Mouse (Mus musculus): ENCODE results near the gene Pde10a. TPM values are rescaled to one million over a fixed set of nuclear protein-coding genes. Genes with fewer than 3 reads are reported as not detected.

The Pde10a gene
- polyA plus RNA-seq, 1 experiment = not detected

DNA sequence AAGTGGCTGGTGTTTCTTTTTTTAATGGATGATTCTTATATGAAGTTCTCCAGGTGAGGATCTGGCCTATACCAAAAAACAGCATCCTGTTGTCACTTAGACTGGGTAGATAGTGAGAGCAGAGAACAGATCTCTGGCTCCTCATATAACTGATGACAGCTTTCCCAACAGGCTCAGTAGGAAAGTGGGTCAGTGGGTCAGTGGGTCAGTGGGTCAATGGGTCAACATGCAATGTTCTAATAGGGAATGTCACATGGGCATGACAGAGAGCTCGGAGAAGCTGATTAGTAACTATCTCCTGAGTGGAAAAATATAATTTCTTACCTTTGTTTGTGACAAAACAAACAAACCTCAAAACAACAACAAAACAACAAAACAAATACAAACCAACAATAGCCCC lies 470.2 kb downstream of the Pde10a start:
- H3K27ac ChIP-seq (ENCODE audit: insufficient read depth, low read depth, low read length) = no peak overlapping the region
- TF ChIP-seq CTCF (IDR thresholded peaks at IDR 0.05; ENCODE audit: low read depth, low read length) = no peak
- no peak for TF ChIP-seq POLR2A (IDR thresholded peaks at IDR 0.05; ENCODE audit: borderline replicate concordance, low read depth, low read length)
- peaks cover 5% of the 10 kb centered on the region for H3K4me1 ChIP-seq (ENCODE audit: control insufficient read depth, insufficient read depth, low read length)
- no peak overlapping the region for H3K4me3 ChIP-seq (ENCODE audit: insufficient read depth, low read length)

DNA sequence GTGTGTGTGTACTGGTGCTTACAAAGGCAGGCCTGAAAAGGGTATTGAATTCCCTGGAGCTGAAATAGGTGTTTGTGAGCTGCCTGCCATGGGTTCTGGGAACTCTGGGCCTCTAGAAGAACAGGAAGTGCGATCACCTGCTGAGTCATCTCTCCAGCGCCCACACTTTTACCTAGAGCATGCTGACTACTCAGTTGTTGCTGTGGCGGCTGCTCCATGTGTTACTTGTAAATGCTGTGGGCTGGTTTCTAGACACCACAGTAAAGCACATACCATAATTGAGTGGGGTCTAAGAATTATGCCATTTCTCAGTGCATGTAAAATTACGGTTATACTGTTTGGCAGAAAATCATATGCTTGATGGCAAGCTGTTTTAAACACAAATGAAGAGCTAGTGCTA lies 477.3 kb downstream of the Pde10a start:
- Histone ChIP-seq H3K27ac (ENCODE audit: insufficient read depth, low read depth, low read length) (no peak overlapping the region), H3K4me3 (ENCODE audit: insufficient read depth, low read length) (no peak overlapping the region), H3K4me1 (ENCODE audit: control insufficient read depth, insufficient read depth, low read length) (peaks cover 4% of the 10 kb centered on the region)
- no peak for TF ChIP-seq POLR2A (IDR thresholded peaks at IDR 0.05; ENCODE audit: borderline replicate concordance, low read depth, low read length)
- no peak for TF ChIP-seq CTCF (IDR thresholded peaks at IDR 0.05; ENCODE audit: low read depth, low read length)

DNA sequence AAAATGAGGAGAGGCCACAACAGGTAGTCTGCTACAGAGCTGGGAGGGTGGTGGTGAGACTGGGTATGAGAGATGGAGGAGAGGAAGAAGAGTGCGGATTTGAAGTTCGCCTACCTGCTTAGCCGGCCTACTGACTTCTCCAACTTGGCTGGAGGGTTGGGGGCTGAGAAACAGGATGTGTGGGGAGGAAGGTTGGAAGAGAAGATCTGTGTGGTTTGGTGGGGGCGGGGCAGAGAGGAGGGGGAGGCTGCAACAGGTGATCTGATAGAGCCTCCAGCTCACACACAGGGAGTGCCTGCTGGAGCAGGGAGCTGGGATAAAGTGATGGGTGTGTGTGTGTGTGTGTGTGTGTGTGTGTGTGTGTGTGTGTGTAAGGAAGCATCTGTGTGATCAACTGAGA lies 479.3 kb downstream of the Pde10a start:
- TF ChIP-seq CTCF (IDR thresholded peaks at IDR 0.05; ENCODE audit: low read depth, low read length) = no peak
- TF ChIP-seq POLR2A (IDR thresholded peaks at IDR 0.05; ENCODE audit: borderline replicate concordance, low read depth, low read length) = no peak
- Histone ChIP-seq H3K4me3 (ENCODE audit: insufficient read depth, low read length) (no peak overlapping the region), H3K27ac (ENCODE audit: insufficient read depth, low read depth, low read length) (no peak overlapping the region), H3K4me1 (ENCODE audit: control insufficient read depth, insufficient read depth, low read length) (peaks cover 4% of the 10 kb centered on the region)

DNA sequence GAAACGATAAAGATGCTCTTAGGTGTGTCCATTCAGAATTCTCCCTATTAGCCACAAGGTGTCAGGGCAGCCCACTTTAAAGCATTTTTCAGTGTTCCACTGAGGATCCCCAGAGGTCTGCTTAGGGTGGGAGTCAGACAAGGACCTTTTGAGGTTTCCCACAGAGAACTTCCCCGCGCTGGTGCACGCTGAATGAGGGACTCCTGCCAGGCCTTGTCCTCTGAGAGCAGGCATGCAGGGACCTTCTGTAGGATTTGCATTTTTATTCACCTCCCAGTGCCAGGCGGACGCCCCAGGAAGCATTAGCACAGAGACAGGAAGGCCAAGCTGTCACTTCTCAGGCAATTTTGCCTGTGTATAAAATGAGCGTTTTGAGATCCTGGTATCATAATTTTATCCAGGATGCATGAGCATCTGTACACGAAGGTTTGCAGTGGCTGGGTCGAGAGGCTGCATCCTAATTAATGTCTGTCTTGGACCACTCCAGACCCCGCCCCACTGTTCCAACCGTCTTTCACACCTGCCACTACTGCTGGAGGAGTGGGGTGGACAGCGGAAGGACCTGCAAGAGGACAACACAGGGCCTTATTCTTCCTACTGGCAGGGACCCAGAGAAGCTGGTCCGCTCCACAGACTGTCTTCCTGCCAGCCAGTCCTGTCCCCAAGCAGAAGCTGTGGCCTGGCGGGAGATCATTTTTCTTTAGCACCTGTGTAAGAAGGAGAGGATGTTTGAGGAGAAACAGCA lies 498.2 kb downstream of the Pde10a start:
- Histone ChIP-seq H3K27ac (ENCODE audit: insufficient read depth, low read depth, low read length) (no peak overlapping the region), H3K4me3 (ENCODE audit: insufficient read depth, low read length) (no peak overlapping the region), H3K4me1 (ENCODE audit: control insufficient read depth, insufficient read depth, low read length) (no peaks in the 10 kb centered on the region)
- TF ChIP-seq POLR2A (IDR thresholded peaks at IDR 0.05; ENCODE audit: borderline replicate concordance, low read depth, low read length) (no peak), CTCF (IDR thresholded peaks at IDR 0.05; ENCODE audit: low read depth, low read length) (no peak)

DNA sequence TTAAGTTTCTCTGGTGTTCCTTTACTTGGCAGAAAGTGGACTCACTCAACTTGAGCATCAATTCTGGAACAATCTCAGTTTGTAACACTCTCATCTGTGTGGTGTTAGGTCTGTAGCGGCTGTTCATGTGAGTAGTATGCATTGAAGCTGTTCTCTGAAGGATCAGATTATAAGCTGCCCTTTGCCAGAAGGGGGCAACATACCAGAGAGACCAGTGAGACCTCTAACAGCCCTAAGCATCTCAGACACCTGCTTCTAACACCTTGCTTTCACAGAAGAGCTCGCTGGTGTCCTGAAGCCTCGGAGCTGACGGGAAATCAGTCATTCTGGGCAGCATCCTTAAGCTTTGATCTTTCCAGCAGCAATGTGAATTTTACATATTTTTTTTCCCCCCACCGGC lies 505.0 kb downstream of the Pde10a start:
- no peak overlapping the region for H3K27ac ChIP-seq (ENCODE audit: insufficient read depth, low read depth, low read length)
- H3K4me1 ChIP-seq (ENCODE audit: control insufficient read depth, insufficient read depth, low read length) = peaks cover 2% of the 10 kb centered on the region; the same call in 1 of the 2 replicates
- TF ChIP-seq CTCF (IDR thresholded peaks at IDR 0.05; ENCODE audit: low read depth, low read length) (no peak), POLR2A (IDR thresholded peaks at IDR 0.05; ENCODE audit: borderline replicate concordance, low read depth, low read length) (no peak)
- H3K4me3 ChIP-seq (ENCODE audit: insufficient read depth, low read length) = no peak overlapping the region

DNA sequence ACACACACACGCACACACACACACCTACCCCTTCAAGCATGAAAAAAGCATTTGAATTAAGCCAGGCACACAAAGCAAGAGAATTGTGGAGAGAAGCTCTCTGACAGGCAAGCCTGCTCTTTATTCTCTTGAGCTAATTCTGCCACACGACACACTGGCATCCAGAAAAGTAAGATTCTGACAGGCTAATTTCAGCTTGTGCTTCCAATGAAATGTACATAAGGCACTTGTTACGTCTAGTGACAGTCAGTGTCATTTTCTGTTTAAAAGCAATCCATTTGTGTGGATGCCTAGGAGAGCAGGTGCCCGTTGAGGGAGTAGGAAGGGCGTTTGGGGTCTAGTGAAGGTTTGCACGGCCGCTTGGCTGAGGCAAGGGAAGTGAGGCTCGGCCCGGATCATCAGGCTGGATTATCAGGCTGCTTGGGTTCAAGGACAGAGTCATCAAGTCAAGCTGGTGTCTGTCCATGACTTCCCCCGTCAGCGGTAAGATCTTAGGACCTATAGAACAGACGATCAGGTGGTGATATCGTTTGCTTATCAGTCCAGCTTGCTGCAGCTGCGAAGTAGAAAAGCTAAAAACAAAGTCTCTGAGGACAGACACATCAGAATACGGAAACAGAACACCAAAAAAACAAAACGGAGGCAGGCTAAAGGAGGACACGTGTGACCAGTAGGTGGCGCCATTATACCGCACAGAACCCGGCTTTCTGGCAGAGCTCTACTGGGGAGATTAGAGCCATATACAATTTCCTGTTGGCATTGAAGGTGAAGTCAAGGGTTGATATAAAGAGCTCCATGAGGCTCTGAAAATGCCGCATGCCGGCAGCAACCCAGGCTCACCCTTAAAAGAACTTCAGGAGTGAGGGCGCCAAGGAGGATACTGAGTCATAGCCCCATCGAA lies 506.3 kb downstream of the Pde10a start:
- Histone ChIP-seq H3K27ac (ENCODE audit: insufficient read depth, low read depth, low read length) (no peak overlapping the region), H3K4me1 (ENCODE audit: control insufficient read depth, insufficient read depth, low read length) (peaks cover 2% of the 10 kb centered on the region; the same call in 1 of the 2 replicates), H3K4me3 (ENCODE audit: insufficient read depth, low read length) (0 out of 2 replicates have a peak overlapping the region, but pooled peaks have one; percentile 17)
- TF ChIP-seq CTCF (IDR thresholded peaks at IDR 0.05; ENCODE audit: low read depth, low read length) = peak; percentile 94
- TF ChIP-seq POLR2A (IDR thresholded peaks at IDR 0.05; ENCODE audit: borderline replicate concordance, low read depth, low read length) = no peak

DNA sequence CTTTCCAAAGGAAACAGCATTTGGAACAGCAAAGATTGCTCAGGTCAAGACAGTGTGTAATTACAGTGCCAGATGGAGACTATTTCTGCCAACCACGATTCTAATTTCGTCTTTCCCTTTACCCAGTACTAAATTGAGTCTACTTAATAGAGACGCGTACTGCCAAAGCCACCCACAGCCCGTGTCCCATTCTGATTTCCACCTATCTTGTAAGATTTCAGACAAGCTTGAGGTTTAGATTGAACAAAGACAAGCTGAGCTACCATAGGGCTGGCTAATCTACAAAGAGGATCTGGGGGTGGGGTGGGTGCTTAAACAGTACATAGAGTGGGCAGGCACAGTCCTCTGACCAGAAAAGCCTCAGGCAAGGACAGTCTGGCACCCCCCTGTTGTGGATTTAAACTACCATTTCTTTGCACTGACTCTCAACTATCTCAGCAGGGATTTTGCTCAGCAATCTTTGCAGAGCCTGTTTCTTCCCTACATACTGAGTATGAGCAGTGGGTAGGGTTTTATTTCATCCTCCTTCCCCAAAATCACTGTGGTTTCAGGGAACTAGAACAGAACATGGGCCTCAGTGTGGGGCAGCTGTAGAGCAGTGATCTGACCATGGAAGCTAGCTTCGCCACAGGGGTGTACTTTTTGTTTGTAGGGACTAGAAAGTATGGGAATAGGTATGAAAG lies 507.3 kb downstream of the Pde10a start:
- no peak overlapping the region for H3K27ac ChIP-seq (ENCODE audit: insufficient read depth, low read depth, low read length)
- TF ChIP-seq POLR2A (IDR thresholded peaks at IDR 0.05; ENCODE audit: borderline replicate concordance, low read depth, low read length) (no peak), CTCF (IDR thresholded peaks at IDR 0.05; ENCODE audit: low read depth, low read length) (no peak)
- H3K4me1 ChIP-seq (ENCODE audit: control insufficient read depth, insufficient read depth, low read length) = peaks cover 2% of the 10 kb centered on the region; the same call in 1 of the 2 replicates

DNA sequence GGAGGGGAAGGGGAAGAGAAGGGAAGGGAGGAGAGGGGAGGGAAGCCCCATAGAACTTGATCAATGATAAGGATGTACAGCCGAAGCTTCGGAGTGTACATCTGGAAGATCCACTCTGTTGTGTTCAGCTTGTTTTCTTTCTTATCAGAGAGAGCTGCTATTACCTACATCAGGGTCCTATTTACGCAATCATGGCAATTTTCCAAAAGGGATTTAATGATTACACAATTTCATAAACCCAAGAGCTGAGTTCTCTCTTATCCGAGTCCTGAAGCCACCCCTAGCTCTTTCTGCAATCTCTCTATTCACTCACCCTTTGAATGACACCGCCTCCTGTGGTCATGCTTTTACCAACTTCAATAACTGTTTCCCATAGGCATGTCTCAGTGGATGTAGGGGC lies 508.3 kb downstream of the Pde10a start:
- Histone ChIP-seq H3K4me1 (ENCODE audit: control insufficient read depth, insufficient read depth, low read length) (peaks cover 2% of the 10 kb centered on the region; the same call in 1 of the 2 replicates), H3K4me3 (ENCODE audit: insufficient read depth, low read length) (no peak overlapping the region), H3K27ac (ENCODE audit: insufficient read depth, low read depth, low read length) (no peak overlapping the region)
- no peak for TF ChIP-seq CTCF (IDR thresholded peaks at IDR 0.05; ENCODE audit: low read depth, low read length)
- no peak for TF ChIP-seq POLR2A (IDR thresholded peaks at IDR 0.05; ENCODE audit: borderline replicate concordance, low read depth, low read length)

More for the DNA sequence above, 507.3 kb downstream of the Pde10a start:
- H3K4me3 ChIP-seq (ENCODE audit: insufficient read depth, low read length) = no peak overlapping the region

DNA sequence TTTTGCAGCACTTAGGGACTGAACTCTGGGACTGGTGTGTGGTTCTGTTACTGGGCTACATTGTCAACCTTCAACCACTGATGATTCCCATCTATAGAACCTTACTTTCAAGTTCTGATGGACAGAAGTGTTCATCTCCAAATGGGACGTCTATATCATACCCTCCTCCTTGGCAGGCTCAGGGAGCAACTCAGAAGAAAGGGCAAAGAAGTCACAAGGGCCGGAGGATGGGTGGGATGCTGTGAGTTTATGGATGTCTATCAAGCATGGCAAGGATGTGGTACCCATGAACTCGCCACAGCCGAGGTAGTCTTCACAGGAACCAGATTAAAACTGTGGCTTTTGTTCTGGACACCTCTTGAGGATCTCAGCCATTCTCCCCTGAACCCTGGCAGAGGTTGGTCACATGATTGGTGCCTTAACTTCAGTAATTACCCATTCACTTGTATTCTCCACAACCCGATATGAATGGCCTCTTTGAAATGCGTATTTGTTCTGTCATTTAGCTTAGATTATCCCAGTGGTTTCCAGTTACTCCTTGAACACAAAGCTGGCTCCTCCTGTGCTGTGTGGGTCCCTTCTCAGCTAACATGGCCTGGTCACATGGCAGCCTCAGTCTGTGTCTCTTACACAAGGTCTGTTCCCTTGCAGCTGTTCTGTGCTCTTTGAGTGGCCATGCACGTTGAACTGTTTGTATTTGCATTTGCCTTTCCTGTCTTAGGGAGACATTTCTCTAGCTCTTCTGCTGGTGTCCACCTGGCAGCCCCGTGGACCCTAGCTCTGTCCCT lies 510.6 kb downstream of the Pde10a start:
- Histone ChIP-seq H3K27ac (ENCODE audit: insufficient read depth, low read depth, low read length) (no peak overlapping the region), H3K4me1 (ENCODE audit: control insufficient read depth, insufficient read depth, low read length) (peaks cover 2% of the 10 kb centered on the region; the same call in 1 of the 2 replicates), H3K4me3 (ENCODE audit: insufficient read depth, low read length) (no peak overlapping the region)
- no peak for TF ChIP-seq POLR2A (IDR thresholded peaks at IDR 0.05; ENCODE audit: borderline replicate concordance, low read depth, low read length)
- no peak for TF ChIP-seq CTCF (IDR thresholded peaks at IDR 0.05; ENCODE audit: low read depth, low read length)

Other genes starting within 250 kb of the Pde10a start
- 103 and 118 TPM in 2 replicates for gene Mpc1, start 242.5 kb upstream of the Pde10a start, polyA plus RNA-seq (2012; ENCODE audit: insufficient read depth, insufficient read length, missing spikeins)
- 161 and 186 TPM in 2 replicates for gene Sft2d1, start 214.3 kb upstream of the Pde10a start, polyA plus RNA-seq (2012; ENCODE audit: insufficient read depth, insufficient read length, missing spikeins)
- 0.24 and 0.67 TPM in 2 replicates for gene Prr18, start 187.9 kb upstream of the Pde10a start, polyA plus RNA-seq (2012; ENCODE audit: insufficient read depth, insufficient read length, missing spikeins)
- gene T2, start 169.4 kb upstream of the Pde10a start, polyA plus RNA-seq (2012; ENCODE audit: insufficient read depth, insufficient read length, missing spikeins) = not detected in 2 replicates
- gene T, start 90.9 kb upstream of the Pde10a start, polyA plus RNA-seq (2012; ENCODE audit: insufficient read depth, insufficient read length, missing spikeins) = not detected in 2 replicates
- 2.4 and 4.4 TPM in 2 replicates for gene Gm17087, start 41.6 kb downstream of the Pde10a start, polyA plus RNA-seq (2012; ENCODE audit: insufficient read depth, insufficient read length, missing spikeins)